In the genomic region with DNA sequence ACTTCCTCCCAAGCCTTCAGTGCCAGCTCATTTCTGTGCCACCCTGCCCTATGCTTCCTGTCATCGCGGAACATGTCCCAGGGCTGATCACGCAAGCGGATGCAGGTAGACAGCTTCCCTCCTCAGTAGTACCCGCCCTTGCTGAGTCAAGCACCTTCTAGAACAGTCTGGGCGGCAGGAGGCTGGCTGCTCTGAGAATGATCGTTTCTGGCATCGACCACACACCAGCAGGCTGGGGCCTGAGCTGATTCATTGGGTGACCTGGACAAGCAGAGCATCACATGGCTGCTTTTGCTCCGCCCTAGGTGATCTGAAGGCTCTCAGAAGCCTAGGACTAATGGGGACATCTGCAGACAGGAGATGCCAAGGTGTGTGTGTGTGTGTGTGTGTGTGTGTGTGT, we compare ENCODE assay signal across 12 mouse cellular contexts. TPM values are rescaled to one million over a fixed set of nuclear protein-coding genes. Genes with fewer than 3 reads are reported as not detected.
DNase-seq lines count a peak whose midpoint lies in the region; ATAC-seq and TF ChIP-seq lines count a peak whose summit lies in the region.
"Had no signal": no experiment of that assay in that cellular context is flagged by ENCODE, and none has a peak within 500 bp of the region (broad histone marks: within the 10 kb centered on the region; RNA-seq: fewer than 3 reads in every experiment).

No protein-coding gene starts in this region.

- DNase-seq in spleen, adult 12 weeks (ENCODE audit: low spot score): peak; percentile 49
- no peak for DNase-seq in spleen, postnatal 4 days (ENCODE audit: low spot score in 2 of 2)
- DNase-seq in natural killer cell, adult 2 months (ENCODE audit: low spot score in 2 of 2): peak; percentile 75 to 76
- DNase-seq in thymus, postnatal 4 days: peak; percentile 50
- DNase-seq in kidney, adult 11 months: no peak
- DNase-seq in yolk sac, embryonic 10.5 days (ENCODE audit: low spot score): no peak
- DNase-seq: gastrocnemius, postnatal 25 days had no signal

- H3K27me3 ChIP-seq in heart, embryonic 12.5 days (replicated peaks): peaks cover 76% of the 10 kb centered on the region

- H3K36me3 ChIP-seq in heart, embryonic 12.5 days: no peaks in the 10 kb centered on the region

- H3K9ac ChIP-seq in heart, embryonic 12.5 days: no peak overlapping the region
- H3K9ac ChIP-seq: forebrain, embryonic 13.5 days; liver, embryonic 14.5 days had no signal

- 64% methylated on average over 9 of the region's 9 CpGs for WGBS in bone marrow, adult 2 months
- 83% methylated on average over 9 of the region's 9 CpGs for WGBS in heart, embryonic 12.5 days

- H3K4me3 ChIP-seq in bone marrow, adult 2 months (replicated peaks; ENCODE audit: control insufficient read depth, low read depth, low read length): no peak overlapping the region
- no peak overlapping the region for H3K4me3 ChIP-seq in heart, embryonic 12.5 days
- H3K4me3 ChIP-seq: forebrain, embryonic 13.5 days had no signal

- H3K9me3 ChIP-seq in heart, embryonic 12.5 days (replicated peaks): no peaks in the 10 kb centered on the region
- H3K9me3 ChIP-seq: forebrain, embryonic 13.5 days had no signal

- H3K4me2 ChIP-seq in heart, embryonic 12.5 days: no peak overlapping the region
- H3K4me2 ChIP-seq: forebrain, embryonic 13.5 days had no signal

- ATAC-seq in heart, embryonic 12.5 days (ENCODE audit: insufficient number of reproducible peaks, low FRiP score): no peak
- ATAC-seq: forebrain, embryonic 13.5 days; intestine, postnatal 0 days had no signal

- TF ChIP-seq POLR2A in bone marrow, adult 2 months (IDR thresholded peaks at IDR 0.05; ENCODE audit: borderline replicate concordance, control insufficient read depth, low read depth, low read length): no peak

- peaks cover 3% of the 10 kb centered on the region for H3K4me1 ChIP-seq in bone marrow, adult 2 months (ENCODE audit: control insufficient read depth, insufficient read depth, low read length)
- H3K4me1 ChIP-seq in heart, embryonic 12.5 days (replicated peaks): peaks cover 21% of the 10 kb centered on the region

- no peak for TF ChIP-seq CTCF in bone marrow, adult 2 months (IDR thresholded peaks at IDR 0.05; ENCODE audit: control insufficient read depth, insufficient read depth, low read length)

- H3K27ac ChIP-seq in bone marrow, adult 2 months (ENCODE audit: control insufficient read depth, insufficient read depth, low read depth, low read length, poor library complexity): peak overlapping the region; percentile 9; the same call in 1 of the 2 replicates
- no peak overlapping the region for H3K27ac ChIP-seq in heart, embryonic 12.5 days (ENCODE audit: poor library complexity, severe bottlenecking)
- H3K27ac ChIP-seq: forebrain, embryonic 13.5 days; liver, embryonic 14.5 days had no signal

RNA-seq across cellular contexts. Expression of a gene that starts 4.2 kb away (rescaled TPM):
- 1.4 TPM in 1 of 2 replicates, not detected in the other for polyA plus RNA-seq in bone marrow, adult 2 months (2011; ENCODE audit: insufficient read depth, insufficient read length, low replicate concordance, missing spikeins)
- 4.4 and 6.2 TPM in 2 replicates for polyA plus RNA-seq in heart, embryonic 12.5 days (2016; fragmentation: Nextera tagmentation; extraction: Ambion mirVana)

Comparison
In these comparisons a context has a peak if more than half of its experiments do, and no peak if none do; other contexts are left out.
1. DNase-seq: peak in spleen, adult 12 weeks (single experiment), natural killer cell, adult 2 months (2 of 2) and thymus, postnatal 4 days (single experiment); none in spleen, postnatal 4 days (0 of 2), kidney, adult 11 months (single experiment) and yolk sac, embryonic 10.5 days (single experiment).